Mouse (Mus musculus) ES-E14 (cell line): ENCODE data around the gene Aatf. TPM values are rescaled to one million over a fixed set of nuclear protein-coding genes. Genes with fewer than 3 reads are reported as not detected.

Source experiments
- DNase-seq: peaks from one replicate; pipeline ENCODE4 v3.0.0-alpha.2; 2013; ENCODE audit warnings: low read depth, low spot score
- H3K27ac ChIP-seq: 2 replicates; pipeline ENCODE4 v1.5.1; 2012; ENCODE audit warnings: low read depth, mild to moderate bottlenecking, low read length, moderate library complexity, mixed read lengths; ENCODE audit not compliant: poor library complexity, insufficient read depth, severe bottlenecking
- H3K36me3 ChIP-seq: 2 replicates; pipeline ENCODE4 v1.6.1; 2012; ENCODE audit warnings: mild to moderate bottlenecking, low read length, moderate library complexity, mixed read lengths; ENCODE audit not compliant: control insufficient read depth, poor library complexity, insufficient read depth, severe bottlenecking
- H3K4me1 ChIP-seq, 2 experiments: fragments of 150-350 bp in 1 of 2; sonication (generic) in 1 of 2; 2 replicates each; pipeline ENCODE4 v1.6.1; 2012; ENCODE audit warnings: low read length in 2 of 2, mild to moderate bottlenecking in 1 of 2, mixed read lengths in 1 of 2; ENCODE audit not compliant: control insufficient read depth in 2 of 2, insufficient read depth in 2 of 2, poor library complexity in 1 of 2
- H3K4me3 ChIP-seq, 2 experiments: fragments of 150-350 bp in 1 of 2; sonication (generic) in 1 of 2; 2 replicates each; pipeline ENCODE4 v1.5.1; 2012; ENCODE audit warnings: low read length in 2 of 2, low read depth in 1 of 2, mild to moderate bottlenecking in 1 of 2, mixed read lengths in 1 of 2; ENCODE audit not compliant: insufficient read depth in 1 of 2, poor library complexity in 1 of 2, severe bottlenecking in 1 of 2
- H3K9ac ChIP-seq: 2 replicates; pipeline ENCODE4 v1.6.1; 2012; ENCODE audit warnings: low read depth, mild to moderate bottlenecking, low read length, mixed read lengths; ENCODE audit not compliant: poor library complexity, insufficient read depth, severe bottlenecking
- H3K9me3 ChIP-seq: fragments of 150-350 bp; sonication (generic); 2 replicates; pipeline ENCODE4 v1.6.1; 2012; ENCODE audit warnings: low read depth, mild to moderate bottlenecking, low read length; ENCODE audit not compliant: control insufficient read depth, insufficient read depth
- CHD2 ChIP-seq: IDR thresholded peaks from 2 replicates; pipeline ENCODE4 v1.6.1; 2014; ENCODE audit warnings: mild to moderate bottlenecking, low read depth, low read length, inconsistent platforms
- HCFC1 ChIP-seq: IDR thresholded peaks from 2 replicates; pipeline ENCODE4 v1.6.1; 2012; ENCODE audit warnings: low read length, inconsistent platforms, borderline replicate concordance; ENCODE audit not compliant: insufficient read depth
- MAFK ChIP-seq: IDR thresholded peaks from 2 replicates; pipeline ENCODE4 v1.6.1; 2014; ENCODE audit warnings: mild to moderate bottlenecking, low read depth, low read length, inconsistent platforms; ENCODE audit not compliant: insufficient read depth
- ZC3H11A ChIP-seq: IDR thresholded peaks from 2 replicates; pipeline ENCODE4 v1.6.1; 2012; ENCODE audit warnings: low read depth, mild to moderate bottlenecking, inconsistent platforms, low read length, borderline replicate concordance
- ZNF384 ChIP-seq: IDR thresholded peaks from 2 replicates; pipeline ENCODE4 v1.6.1; 2012; ENCODE audit warnings: low read depth, low read length, inconsistent platforms
- in situ Hi-C, 2 experiments: fragments of 600-800 bp; cut with MboI; formaldehyde crosslinking; loops; one replicate each; pipeline ENCODE4 v1.15.1; 2025; ENCODE audit warnings: low sequenced_read_pairs in 2 of 2, inconsistent platforms in 1 of 2; ENCODE audit not compliant: unreplicated experiment in 2 of 2
- total RNA-seq: library from RNA; depleted of rRNA; stranded (reverse); fragments of 300-350 nt; gene quantifications from 2 replicates; pipeline ENCODE4 v1.2.3, GENCODE M21; 2012

Aatf gene
- total RNA-seq, 1 experiment: 55.5 TPM

DNA sequence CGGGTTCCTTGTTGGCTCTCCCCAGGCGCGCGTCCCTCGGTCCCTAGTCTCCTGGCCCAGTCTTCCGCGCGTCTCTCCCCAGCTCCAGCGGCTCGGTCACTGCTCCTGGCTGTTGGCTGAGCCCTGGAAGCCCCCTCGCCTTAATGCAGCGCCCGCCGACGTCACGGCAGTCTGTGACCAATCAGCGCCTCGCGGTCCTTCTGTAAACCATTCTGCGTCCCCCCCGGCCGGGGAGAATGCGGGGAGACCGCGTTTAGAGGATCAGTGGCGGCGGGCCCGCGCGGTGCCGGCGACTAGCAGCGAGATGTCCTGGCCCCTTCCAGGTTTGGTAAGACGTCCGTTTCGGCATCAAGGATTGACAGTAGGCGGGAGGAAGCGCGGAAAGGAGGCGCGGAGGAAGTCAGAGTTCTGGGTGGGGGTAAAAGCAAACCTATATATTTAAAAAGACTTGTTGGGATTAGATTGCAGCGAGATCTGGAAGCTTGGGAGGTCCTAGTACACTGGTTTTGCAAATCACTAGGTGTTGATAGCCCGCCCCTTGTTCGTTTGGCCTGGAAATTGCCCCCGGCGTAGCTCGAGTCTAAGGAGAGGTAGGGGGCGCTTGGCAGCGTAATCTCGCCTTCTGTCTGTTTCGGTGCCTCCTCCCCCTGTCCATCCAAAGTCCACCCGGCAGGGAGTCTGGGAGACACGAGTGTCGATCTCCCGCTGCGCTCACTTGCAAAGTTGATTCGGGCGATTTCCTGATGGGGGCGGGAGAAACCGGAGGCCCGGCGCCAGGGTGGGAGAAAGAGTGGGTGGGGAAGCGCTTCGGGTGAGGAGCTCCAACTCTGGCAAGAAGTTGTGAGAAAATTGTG, 12.3 kb upstream of the Aatf start, which contains the start of gene Lhx1:
Gene Lhx1, minus strand, starts transcription at position 115 of the 854 bp plus-strand sequence.
- Histone ChIP-seq H3K27ac (no peak within 1 kb of the TSS), H3K9ac (no peak within 1 kb of the TSS), H3K4me3 (peak within 1 kb of the TSS; percentile 45 to 58), H3K4me1 (peaks cover 0 to 4% of the 10 kb centered on the region in 2 experiments; a peak in 1 of 4 replicates), H3K36me3 (no peaks in the 10 kb centered on the region), H3K9me3 (no peaks in the 10 kb centered on the region)
- in situ Hi-C loops: loop anchor here (5.0 to 10.0 kb wide), 3 partner anchors 109 to 1367 kb away; partner anchors contain the start of gene Hnf1b (in 2 of the 2)
- no peak for DNase-seq
- no peak for TF ChIP-seq ZC3H11A
- no peak for TF ChIP-seq ZNF384
- no peak for TF ChIP-seq CHD2
- no peak for TF ChIP-seq MAFK
- TF ChIP-seq HCFC1: no peak

DNA sequence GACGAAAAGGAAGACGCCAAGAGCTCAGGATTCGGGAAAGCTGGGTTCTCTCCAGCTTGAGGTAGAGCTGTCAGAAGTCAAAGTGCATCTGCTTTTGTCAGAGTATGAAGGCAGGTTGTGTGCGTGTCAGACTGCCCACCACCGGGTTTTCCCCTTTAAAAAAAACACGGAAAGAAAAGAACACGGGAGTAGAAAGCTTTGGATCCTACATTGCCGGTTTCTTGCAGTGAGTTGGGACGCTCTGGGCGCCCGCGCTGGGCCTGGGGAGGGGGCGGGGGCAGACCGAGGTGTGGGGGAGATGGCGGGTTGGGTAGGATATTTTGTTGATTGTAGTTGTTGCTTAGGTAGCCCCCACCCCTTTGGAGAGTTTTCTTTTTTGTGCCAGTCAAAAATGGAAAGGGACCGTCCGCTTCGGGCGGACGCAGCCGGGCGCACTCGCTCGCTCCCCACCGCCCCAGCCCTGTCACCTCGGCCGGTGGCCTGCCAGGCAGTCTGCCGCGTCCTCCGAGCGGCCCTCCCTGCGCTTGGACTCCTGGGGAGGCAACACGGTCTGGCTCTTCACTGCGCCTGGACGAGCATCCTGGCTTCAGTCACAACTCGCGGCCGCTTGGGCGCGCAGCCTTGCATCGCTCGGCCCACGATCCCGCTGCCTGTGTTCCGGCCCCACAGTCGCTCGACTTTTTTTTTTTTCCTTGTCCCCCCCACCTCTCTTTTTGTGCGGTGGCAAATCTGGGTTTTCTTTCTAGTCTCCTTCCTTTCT, 11.4 kb upstream of the Aatf start:
- Histone ChIP-seq H3K27ac (no peak overlapping the region), H3K9ac (no peak overlapping the region)

DNA sequence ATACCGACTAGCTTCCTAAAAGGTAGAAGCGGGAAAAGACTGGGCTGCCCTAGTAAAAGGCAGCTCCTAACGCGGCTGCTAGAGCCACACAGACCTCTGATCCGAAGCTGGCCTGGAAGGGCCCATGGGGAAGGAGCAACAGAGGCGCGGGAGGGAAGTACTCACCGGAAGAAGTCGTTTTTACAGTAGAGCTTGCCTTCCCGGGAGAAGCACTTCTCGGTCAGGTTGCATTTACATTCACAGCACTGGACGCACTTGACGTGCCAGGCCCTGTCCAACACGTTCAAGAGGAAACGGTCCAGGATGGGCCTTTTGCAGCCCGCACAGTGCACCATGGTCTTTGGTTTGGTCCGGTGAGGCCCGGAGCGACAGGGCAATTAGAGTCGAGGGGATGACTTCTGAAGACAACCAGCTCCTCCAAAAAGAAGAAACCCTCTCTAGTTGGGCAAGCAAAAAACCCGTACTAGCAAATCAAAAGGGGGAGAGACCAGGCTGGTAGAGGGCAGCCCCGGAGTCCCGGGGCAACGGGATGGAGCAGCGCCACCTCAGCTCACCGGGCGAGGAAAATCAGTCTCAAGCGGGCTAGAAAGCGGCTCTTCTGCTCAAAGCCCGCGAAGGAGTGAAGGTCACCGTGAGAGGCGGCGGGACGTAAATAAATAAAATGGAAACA, 10.7 kb upstream of the Aatf start:
- TF ChIP-seq ZC3H11A (no peak), CHD2 (no peak), MAFK (no peak), HCFC1 (no peak), ZNF384 (no peak)

More for the DNA sequence above, 11.4 kb upstream of the Aatf start:
- Histone ChIP-seq H3K4me3 (peak overlapping the region; percentile 43 to 45), H3K4me1 (peaks cover 0 to 6% of the 10 kb centered on the region in 2 experiments; a peak in 1 of 4 replicates), H3K9me3 (no peaks in the 10 kb centered on the region), H3K36me3 (no peaks in the 10 kb centered on the region)
- TF ChIP-seq ZNF384 (0 out of 2 replicates have a peak, but pooled peaks have one; percentile 16), HCFC1 (no peak), ZC3H11A (no peak), MAFK (no peak), CHD2 (no peak)
- in situ Hi-C loops: loop anchor here (5.0 to 10.0 kb wide), 4 partner anchors 110 to 1368 kb away; partner anchors contain the start of gene Hnf1b (in 2 of the 2)
- no peak for DNase-seq

DNA sequence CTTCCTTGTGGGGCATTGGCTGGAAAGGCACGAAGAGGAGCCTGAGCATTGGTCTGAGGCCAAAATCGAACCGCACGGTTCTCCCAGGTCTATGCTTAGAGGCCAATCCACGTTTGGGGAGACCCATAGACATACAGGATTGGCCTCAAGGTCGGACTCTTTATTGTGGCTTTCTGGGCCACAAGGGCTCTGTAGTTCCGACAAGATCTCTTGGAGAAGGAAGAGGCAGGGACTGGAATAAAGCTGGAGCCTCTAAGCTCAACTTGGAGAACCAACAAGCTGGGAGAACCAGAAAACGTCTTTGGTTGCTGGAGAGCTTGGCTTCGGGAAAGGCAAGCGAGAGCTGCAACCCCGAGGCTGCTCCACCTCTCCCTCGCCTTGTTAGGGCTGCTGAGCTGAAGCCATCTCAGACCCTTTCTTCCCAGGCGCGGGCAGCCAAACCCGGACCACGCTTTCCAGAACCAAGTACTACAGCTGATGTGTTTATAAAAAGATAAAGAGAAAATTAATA, 10.1 kb upstream of the Aatf start:
- no peaks in the 10 kb centered on the region for H3K9me3 ChIP-seq
- no peak overlapping the region for H3K9ac ChIP-seq
- in situ Hi-C loops: loop anchor here (5.0 to 10.0 kb wide), 3 partner anchors 111 to 1314 kb away; partner anchors contain the start of gene Hnf1b (in 2 of the 2)
- no peak overlapping the region for H3K4me3 ChIP-seq
- peaks cover 0 to 5% of the 10 kb centered on the region in 2 experiments; a peak in 1 of 4 replicates for H3K4me1 ChIP-seq
- TF ChIP-seq MAFK: no peak
- TF ChIP-seq HCFC1: no peak
- no peak for TF ChIP-seq ZC3H11A
- TF ChIP-seq ZNF384: no peak
- TF ChIP-seq CHD2: no peak
- H3K27ac ChIP-seq: no peak overlapping the region
- no peak for DNase-seq
- H3K36me3 ChIP-seq: no peaks in the 10 kb centered on the region

More for the DNA sequence above, 10.7 kb upstream of the Aatf start:
- H3K9me3 ChIP-seq: no peaks in the 10 kb centered on the region
- H3K9ac ChIP-seq: no peak overlapping the region
- DNase-seq: no peak
- no peak overlapping the region for H3K27ac ChIP-seq
- H3K4me1 ChIP-seq: peaks cover 0 to 5% of the 10 kb centered on the region in 2 experiments; a peak in 1 of 4 replicates
- in situ Hi-C loops: loop anchor here (5.0 to 10.0 kb wide), 3 partner anchors 111 to 1313 kb away; partner anchors contain the start of gene Hnf1b (in 2 of the 2)
- peak overlapping the region in 1 of 2 experiments; percentile 43; a peak in 2 of 4 replicates for H3K4me3 ChIP-seq
- no peaks in the 10 kb centered on the region for H3K36me3 ChIP-seq
